Mouse (Mus musculus) spleen, adult 10 weeks (tissue): ENCODE results near the gene Tmem273. TPM values are rescaled to one million over a fixed set of nuclear protein-coding genes. Genes with fewer than 3 reads are reported as not detected.

Experiments used
- polyA plus RNA-seq: library from polyadenylated mRNA; stranded (reverse); fragments of 350-450 nt; fragmentation: Illumina TruSeq; extraction: RNeasy Lipid Tissue Mini Kit (QIAGEN cat#74804); gene quantifications from one replicate; pipeline ENCODE4 v1.2.3, GENCODE M21; 2015; ENCODE audit warnings: low replicate concordance; ENCODE audit not compliant: insufficient read depth

The Tmem273 gene
- polyA plus RNA-seq, result 17.2 TPM

DNA sequence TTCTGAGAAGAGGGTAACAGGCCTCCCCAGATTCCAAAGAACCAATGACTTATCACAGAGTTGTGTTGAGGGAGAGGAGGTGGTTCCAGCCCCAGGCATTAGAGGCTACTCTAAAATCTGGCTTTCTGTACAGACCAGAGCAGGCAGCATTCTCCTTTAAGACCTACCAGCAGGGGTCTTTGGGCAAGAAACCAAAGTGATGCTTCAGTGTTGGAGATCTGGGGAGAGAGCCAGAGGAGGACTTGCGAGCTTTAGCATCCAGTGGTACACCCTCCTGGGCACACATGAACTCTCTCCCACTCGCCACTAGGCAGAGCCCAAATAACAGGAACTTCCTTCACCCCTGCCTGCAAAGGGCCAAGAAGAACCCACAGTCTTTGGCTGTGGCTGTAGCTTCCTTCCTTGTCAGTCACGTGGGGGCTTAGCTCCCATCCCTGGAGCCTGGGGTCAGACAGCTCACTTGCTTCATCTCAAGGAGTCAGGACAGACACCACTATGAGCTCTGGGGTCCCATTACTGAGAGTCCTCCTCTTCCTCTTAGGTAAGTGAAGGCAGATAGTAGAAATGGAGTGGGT is at the start of gene Tmem273:
TSS of gene Tmem273 (plus strand) at position 408 of the 575 bp plus-strand sequence.

GRCm38 (mm10) chr14:32833847-32834246 is 48.1 kb downstream of the Tmem273 start, which contains the start of gene Fam170b:
Fam170b (plus strand) TSS chr14:32833962.

GRCm38 (mm10) chr14:32856681-32857328 is 71.0 kb downstream of the Tmem273 start, which contains the start of gene Vstm4:
Vstm4 (plus strand) TSS chr14:32856756.

Other genes with a start within 250 kb of the Tmem273 start
- not detected for gene Prrxl1, start 186.6 kb upstream of the Tmem273 start, polyA plus RNA-seq
- gene 3425401B19Rik, start 100.7 kb upstream of the Tmem273 start, polyA plus RNA-seq, result 0.25 TPM
- not detected for gene Fam170b, start 48.0 kb downstream of the Tmem273 start, polyA plus RNA-seq
- gene Vstm4, start 70.8 kb downstream of the Tmem273 start, polyA plus RNA-seq, result 12.1 TPM
- 0.17 TPM for gene Lrrc18, start 205.4 kb downstream of the Tmem273 start, polyA plus RNA-seq